In genomic region chr7:99824649-99825483, GRCm38 (mm10) we compare ENCODE assay signal across 1 mouse cellular context.
TF ChIP-seq lines count a peak whose summit lies in the region.

No protein-coding gene starts in this region.

TF ChIP-seq in MEL, 35 proteins besides CTCF, POLR2A, EP300 and RAD21 (continued from another document):
- TF ChIP-seq MAFK (IDR thresholded peaks at IDR 0.05; ENCODE audit: borderline replicate concordance, low read depth, low read length) (no peak), SMC3 (IDR thresholded peaks at IDR 0.05; ENCODE audit: low read depth, low read length) (no peak), POLR2AphosphoS2 (IDR thresholded peaks at IDR 0.05; ENCODE audit: low read length) (no peak)
